Mouse (Mus musculus) natural killer cell, adult 2 months (primary cell): ENCODE data around the gene Rpl7a.

Experiments used
- DNase-seq, 2 experiments: peaks; one replicate each; pipeline ENCODE4 v3.0.0; 2022; ENCODE audit warnings: low spot score in 2 of 2

Gene Rpl7a

DNA sequence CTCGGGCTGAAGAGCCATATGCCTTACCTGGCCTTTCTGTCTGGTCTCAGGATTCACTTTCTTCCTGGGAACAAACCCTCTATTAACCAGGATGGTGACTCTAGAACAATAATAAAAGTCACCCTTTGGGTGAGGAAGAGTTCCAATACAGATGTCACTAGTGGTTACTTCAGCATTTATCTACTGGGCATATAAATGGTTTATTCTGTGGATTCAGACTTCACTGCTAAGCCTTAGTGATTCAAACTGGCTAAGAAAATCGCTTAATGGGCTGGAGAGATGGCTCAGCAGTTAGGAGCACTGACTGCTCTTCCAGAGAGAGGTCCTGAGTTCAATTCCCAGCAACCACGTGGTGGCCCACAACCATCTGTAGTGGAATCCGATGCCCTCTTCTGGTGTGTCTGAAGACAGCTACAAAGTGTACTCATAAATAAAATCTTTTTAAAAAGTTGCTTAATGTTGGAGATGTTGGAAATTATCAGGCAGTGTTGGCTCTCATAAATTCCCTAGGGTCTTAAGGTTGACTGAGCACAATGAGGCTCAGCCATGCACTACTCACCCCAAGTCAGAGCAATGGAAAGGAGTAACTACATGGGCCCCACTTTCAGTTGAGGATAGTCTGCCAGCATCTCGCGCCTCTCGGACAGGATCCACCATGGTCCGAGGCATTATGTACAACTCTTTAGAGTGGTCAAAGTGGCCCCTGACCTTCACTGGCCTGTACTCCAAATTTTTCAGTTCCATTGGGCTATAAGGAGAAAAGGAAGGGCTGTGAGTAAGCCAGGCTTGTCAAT, 3.8 kb downstream of the Rpl7a start:
- DNase-seq = no peak

DNA sequence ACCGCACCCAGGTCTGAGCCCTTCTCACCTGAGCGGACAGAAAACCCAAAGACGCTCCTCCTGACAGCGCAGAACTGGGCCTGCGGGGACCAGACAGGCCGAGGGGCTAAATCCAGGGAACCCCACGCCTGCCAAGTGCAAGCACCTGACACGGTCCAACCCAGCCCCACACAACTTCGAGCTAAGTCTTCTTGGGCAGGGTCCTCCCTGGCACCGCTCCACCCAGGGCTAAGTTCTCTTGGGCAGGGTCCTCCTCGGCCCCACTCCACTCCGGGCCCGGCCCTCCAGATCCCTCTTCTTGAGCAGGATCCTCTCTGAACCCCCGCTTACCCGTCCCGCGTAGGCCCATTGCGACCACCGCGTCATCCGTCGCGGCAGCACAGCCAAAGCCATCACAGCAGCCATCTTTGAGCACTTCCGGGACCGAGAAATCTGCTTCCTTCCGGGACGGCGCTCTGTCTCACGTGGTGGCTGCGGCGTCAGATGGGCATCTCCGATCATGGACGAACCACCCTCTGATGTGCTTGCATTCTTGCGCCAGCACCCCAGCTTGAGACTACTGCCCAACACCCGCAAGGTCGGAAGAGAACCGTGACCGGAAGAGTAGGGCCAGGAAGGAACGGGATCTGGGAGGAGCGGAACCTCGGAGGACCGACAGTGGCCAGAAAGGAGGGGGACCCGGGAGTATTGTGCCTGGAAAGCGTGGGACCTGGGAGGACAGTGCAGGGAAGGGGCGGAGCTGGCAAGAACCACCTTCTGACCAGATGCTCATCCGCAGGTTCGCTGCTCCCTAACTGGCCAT, 5.6 kb downstream of the Rpl7a start, which contains the start of the genes Surf2 and Surf1:
Gene Surf2, plus strand, starts transcription at position 441 of the 802 bp plus-strand sequence.
Gene Surf1, minus strand, starts transcription at position 604 of the 802 bp plus-strand sequence.
- DNase-seq = peak; percentile 76 to 81

DNA sequence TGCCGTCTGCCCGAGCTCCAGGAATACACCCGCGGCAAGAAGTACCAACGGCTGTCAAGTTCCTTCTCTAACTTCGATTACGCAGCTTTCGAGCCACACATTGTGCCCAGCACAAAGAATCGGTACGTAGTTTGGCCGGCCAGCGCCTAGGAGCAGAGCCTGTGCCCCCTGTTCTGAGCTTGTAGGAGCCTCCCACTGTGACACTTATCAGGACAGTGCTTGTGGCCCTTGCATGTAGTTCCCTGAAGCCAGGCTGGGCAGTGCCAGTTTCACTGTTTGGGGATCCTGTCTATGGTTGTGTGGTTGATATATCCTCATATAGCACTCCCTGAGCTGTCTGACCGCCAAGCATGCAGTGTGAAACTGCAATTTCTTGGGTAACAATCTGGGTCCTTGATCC, 6.2 kb downstream of the Rpl7a start:
- no peak for DNase-seq

DNA sequence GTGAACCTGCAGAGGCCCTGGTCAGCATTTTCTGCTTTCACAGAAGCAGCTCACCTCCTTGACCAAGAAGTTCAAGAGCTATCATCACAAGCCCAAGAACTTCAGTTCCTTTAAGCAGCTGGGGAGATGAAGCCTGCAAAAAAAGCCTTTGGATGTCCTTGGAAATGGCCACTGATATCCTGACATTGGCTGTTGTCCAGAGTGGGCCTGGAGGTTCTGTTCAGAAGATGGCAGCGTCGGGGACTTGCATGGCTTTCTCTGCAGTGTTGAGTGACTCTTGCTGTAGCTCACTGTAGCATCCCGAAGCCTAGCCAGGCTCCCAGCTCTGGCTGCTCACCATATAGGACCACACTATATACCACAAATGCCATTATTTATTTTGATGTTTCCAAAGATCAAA, 9.1 kb downstream of the Rpl7a start:
- no peak for DNase-seq

DNA sequence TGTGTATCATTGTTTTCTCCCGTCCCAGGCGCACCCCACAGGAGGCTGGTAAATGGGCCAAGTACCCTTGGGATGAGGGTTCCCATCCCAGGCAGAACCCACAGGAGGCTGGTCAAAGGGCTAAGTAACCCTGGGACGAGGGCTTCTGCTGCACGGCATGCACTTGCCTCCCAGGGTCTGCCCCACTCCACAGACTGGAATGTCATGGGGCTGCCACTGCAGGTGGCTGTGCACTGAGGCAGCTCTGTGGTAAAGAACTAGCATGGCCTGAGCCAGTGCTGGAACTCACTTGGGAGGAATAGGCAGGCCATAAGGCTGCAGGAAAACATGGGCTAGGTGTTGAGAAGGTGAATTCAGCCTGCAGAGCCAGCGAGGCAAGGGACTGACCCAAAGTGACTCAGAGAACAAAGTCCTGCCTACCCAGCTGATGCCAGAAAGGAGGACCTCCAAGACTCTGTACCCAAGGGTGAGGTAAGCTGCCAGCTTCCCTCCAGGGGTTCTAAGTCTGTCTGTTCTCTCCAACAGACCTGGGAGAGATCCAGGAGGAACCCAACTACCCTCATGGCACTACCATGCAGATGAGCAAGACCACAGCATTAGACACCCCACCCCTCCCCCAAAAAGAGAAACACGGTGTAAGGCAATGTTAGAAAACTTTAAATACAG, 9.8 kb downstream of the Rpl7a start:
- DNase-seq = no peak

DNA sequence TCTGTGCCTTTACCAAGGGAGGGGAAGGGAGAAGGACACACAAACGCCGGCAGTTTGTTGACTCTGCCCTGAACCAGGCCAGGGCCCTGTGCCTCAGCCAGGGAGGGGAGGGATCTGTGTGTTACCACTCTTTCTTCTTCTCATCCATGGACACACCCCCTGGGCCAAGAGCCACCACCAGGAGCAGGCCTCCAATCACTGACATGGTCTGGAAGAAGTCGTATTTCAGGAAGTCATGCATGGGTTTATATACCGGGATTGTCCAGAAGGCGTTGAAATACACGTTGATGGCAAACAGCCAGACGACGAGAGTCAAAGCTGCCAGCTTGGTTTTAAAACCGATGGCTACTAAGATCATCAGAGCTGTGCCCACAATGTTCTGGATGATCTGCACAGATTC, 11.2 kb downstream of the Rpl7a start:
- DNase-seq = no peak

DNA sequence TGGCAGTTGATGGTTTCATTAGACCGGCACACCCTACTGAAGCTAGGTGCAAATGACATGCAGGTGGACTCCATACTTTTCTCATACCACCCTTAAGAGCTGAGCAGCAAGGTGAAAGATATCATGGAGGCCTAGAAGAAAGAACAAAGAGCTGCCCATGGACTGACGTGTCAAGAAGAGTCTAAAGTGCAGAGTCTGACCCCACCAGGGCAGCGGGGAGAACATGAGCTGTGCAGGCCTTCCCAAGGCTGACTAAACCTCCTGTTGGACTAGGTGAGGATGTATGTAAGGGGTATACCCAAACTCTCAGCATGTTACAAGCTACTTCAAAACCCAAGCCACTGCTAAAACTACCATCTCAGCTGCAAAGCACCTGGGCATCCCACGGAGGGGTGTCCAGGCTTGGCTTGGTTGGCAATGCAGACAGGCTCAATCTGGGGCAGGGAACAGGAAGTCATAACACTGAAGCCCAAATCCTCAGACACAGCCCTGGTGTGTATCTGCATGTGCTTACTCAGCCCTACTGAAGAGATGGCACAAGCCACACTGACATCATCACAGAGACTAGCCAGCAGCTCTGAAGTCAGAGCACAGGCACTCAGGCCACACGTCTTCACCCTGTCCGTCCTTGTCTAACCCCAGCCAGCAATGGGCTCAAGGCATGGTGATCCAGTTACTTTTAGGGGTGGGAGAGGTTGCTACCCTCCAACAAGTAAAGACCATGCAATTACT, 17.3 kb downstream of the Rpl7a start:
- DNase-seq = no peak

DNA sequence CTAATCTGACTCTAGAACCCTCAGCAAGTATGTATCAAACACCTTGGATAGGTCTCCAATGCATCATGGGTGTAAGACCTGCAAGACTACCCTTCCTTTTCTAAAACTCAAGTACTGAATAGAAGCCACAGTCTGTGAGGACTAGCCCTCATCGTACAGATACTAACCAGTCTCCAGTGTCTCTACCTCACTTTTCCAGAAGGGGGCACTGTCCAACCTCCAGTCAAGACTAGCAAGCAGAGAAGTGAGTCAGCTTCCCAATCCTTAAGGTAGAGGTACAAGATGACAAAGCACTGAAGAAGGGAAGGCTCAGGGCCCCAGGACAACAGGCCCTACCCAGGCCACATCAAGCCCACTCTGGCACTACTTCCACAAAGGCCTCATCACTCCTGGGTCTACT, 19.8 kb downstream of the Rpl7a start:
- DNase-seq = peak; percentile 60 to 73

DNA sequence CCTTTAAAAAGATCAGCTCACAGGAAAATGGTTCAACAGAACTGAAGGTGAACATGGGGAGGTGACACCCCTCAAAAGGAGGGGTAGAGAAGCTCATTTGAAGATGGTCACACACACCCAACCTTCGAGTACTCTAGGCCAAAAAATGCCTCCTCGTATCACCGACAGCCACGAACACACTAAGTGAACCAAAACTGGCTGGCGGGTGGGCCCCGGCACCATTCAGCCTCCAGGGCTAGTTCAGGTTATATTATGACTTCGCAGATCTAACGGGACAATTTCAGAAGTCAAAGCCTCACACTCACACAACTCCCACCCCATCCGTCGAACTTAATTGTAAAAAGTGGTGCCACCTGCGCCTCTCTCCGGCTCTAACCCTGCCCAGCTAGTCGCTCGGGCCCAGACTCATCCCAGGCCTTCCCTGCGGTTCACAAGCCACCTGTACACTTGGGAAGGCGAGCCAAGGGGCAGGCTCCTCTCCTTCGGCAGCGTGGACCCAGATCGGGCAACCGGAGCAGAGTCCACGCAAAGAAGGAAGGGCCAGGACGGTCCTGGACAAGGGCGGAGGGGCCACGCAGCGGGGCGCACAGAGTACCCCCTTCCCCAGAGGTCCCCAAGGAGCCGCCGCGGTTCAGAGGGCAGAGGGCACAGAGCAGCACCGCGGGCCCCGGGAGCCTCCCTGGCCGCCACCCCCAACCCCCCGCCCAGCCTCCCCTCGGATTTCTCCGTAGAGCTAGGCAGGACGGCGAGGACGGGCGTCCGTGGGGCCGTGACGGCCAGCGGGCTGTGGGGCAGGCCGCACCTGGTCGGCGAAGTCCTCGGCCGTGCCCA, 22.1 kb downstream of the Rpl7a start:
- peak; percentile 13 to 19 for DNase-seq

DNA sequence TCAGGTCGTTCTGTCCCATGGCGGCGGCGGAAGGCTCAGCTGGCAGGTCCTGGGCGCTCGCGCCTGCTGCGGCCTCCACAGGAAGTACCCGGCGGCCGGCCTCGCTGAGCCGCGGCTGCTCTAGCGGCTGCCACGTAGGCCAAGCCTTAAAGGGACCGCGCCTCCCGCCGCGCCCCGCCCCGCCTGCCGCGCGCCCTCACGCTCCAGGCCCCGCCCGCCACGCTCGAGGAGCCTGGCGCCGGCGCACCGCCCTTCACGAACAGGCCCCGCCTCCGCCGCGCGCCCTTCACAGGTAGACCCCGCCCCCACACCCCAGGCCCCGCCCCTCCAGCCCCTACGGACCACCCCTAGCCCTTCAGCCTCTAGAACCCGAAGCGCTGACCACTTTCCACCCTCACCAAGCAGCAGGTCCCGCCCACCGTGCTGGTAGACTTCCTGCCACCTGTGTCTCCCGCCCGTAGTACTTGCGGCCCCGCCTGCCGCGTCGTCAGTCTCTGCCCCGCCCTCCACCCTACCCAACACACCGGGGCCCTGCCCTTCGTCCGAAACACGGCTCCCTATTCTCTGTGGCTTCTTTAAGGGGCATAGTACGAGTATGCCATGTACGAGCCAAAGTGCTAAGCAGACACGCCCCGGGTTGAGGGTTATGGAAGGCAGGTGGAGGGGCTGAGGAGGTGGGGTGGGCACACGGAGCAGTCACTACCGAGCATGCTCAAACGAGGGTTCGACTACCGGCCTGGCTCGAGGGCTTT, 22.9 kb downstream of the Rpl7a start, which contains the start of the genes Surf4 and Stkld1:
Gene Surf4, minus strand, starts transcription at position 625 of the 752 bp plus-strand sequence.
Gene Stkld1, plus strand, starts transcription at position 744 of the 752 bp plus-strand sequence.
- DNase-seq = peak; percentile 90 to 94

DNA sequence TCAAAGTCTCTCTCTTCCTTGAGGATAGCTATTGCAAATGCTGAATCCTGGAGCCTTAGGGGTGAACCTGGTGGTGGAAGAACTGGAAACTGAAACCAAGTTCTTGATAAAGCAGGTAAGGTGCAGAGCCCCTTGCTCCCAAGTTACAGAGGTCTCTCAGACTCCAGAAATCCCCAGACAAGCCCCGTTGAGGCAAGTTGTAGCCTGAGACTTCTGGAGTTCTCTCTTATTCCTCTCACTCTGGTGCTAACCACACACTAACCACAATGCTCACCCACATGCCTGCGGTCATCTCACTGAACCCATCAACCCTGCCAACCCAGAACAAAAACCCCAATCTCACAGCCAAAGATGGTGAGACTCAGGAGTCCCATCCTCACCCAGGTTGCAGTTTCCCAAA, 24.7 kb downstream of the Rpl7a start:
- DNase-seq = peak; percentile 33 to 59

DNA sequence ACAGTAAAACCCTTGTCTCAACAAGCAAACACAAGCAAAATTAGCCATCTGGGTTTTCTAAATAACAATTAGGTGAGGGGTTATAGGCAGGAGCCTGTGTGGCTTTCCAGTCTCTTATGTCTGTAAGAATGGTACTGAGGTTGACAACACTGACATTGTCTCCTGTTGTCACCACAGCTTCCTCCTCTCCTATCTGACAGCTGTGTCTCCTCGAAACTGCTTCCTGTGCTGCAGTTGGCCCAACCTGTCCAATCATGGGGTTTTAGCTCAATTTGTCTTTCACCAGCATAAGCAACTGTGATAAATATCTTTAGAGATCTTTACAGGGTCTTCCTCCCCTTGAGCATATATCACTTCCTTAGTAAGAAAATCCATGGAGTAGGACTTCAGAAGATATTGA, 25.9 kb downstream of the Rpl7a start:
- DNase-seq = no peak

DNA sequence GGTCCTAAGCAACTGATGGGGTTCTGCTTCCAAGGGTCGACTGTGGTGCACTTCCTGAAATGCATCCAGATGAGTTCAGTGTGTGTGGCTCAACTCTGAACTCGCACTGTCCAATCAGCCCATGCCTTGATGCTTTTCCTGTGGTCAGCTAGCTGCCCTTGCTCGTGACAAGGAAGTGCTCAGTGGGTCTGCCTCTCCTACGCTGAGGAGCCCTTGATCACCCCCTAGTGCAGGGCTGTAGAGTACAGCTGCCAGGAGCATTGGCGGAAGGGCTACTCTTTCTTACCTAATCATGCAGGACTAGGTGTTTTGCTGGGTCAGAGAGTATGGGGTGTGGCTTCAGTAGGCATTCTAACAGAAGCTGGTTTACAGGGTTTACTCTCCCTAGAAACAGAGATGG, 31.0 kb downstream of the Rpl7a start:
- DNase-seq = peak; percentile 43 to 53

DNA sequence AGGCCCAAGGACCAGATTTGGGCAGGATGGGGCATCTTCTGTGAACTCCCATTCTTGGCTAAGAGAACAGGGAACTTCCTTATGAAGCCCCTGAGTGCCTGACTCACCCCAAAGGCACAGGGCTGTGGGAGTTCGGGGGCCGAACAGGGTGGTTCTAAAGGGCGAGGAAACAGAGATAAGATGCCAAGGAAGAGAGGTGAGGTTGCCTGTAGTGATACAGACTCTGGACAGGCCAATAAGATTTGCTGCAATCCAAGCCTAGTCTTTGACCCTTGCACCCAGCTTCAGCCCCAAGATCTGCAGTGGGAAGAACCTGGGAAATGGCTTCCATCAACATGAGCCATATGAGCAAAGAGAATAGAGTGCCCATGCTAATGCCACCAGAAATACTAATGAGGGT, 32.7 kb downstream of the Rpl7a start:
- DNase-seq = no peak

DNA sequence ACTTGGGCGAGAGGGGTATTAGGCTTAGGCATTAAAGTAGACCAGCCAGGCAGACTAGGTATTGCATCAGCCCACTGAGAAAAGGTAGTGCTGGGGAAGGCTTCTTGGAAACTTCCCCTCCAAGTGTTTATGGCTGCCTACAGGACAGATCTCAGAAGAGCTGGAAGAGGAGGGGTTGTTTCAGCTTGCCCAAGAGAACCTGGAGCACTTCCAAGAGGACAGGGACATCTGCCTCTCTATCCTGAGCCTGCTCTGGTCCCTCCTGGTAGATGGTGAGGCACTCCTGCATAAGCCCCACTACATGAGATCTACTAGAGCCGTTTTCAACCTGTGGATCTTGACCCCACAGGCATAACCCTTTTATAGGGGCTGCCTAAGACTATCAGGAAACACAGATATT, 39.8 kb downstream of the Rpl7a start:
- DNase-seq = no peak

DNA sequence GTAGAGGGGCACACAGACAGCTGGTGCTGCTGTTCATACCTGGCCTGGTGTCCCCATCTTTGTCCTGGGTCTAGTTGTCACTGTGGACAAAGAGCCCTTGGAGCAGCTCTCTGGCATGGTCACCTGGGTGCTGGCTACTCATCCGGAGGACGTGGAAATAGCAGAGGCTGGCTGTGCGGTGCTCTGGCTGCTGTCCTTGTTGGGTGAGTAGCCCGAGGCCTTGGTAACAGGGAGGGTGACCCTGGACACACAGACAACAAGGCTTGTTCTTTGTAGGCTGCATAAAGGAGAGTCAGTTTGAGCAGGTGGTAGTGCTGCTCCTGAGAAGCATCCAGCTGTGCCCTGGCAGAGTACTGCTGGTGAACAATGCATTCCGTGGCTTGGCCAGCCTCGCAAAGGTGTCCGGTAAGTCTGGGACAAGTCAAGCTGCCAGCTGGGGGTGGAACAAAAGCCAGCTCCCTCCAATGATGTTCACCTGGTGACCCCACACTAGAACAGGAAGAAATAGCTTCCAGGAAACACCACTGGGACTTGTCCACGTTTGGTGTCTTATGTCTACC, 40.9 kb downstream of the Rpl7a start:
- no peak for DNase-seq

DNA sequence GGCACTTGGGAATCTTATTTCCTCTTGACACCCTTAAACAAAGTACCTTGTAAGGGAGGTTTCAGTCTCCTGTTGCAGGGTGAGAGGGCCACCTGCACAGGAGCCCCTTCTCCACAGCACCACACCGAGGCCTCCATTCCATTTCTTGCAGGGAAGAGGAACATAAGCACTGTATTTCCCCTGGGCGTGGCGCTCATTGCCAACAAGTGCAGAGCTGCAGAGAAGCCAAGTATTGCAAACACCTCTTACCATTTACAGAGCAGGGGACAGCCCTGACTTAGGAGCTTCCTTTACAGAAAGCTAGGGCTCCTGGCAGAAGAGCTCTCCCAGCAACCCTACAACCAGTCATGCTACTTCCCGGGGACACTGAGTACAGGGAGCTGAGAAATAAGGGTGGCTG, 41.6 kb downstream of the Rpl7a start:
- DNase-seq = no peak

DNA sequence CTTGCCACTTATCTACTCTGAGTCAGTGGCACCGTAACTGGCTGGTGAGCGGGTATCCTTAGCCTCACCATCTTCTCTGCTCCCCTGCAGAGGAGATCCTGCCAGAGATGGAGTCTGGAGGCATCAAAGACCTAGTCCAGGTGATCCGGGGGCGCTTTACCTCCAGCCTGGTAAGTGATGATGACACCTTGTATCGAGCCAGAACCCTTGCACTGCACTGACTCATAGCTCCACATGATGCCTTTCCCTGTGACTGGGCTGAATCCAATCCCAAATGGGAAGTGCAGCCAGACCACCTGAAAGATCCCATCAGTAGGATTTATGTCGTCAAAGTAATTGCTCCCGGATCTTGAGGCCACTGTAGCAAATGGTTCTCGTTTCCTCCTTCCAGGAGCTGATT, 42.3 kb downstream of the Rpl7a start:
- no peak for DNase-seq

DNA sequence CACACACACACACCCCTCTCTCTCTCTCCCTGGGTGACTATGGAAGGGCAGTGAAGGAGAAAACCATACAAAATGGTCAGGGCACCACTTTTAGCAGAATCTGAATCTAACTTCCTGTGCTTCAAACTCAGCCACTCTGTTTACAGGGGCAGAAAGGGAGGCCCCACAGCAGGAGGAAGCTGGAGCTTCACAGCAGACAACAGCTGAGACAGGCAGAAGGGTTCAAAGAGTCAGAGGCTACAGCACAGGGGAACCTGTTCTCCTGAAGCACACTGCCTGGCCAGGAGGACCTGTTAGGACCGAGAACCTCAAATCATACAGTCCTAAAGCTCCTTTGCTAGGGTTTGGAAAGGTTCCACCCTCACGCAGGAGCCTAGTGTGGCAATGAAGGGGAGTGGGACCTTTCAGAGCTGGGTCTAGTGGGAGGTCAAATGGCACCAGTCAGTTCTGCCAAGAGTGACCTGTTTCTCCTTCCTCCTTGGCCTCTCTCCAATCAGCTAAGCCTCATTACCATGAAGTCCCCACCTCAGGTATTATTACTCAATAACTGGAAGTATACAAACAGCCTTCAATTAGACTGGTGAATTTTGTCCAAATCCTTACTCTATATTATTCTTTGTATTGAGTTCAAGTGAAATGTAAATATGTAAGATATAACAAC, 44.3 kb downstream of the Rpl7a start:
- no peak for DNase-seq
